Mouse (Mus musculus) CH12F3 (cell line): ENCODE measurements around the gene Pbx1.

ENCODE experiments used
- in situ Hi-C: fragments of 300-500 bp; cut with MboI; formaldehyde crosslinking; loops from 2 replicates; pipeline ENCODE4 v1.14.3; 2020; ENCODE audit warnings: low sequenced_read_pairs

Pbx1 gene

GRCm38 (mm10) chr1:168180622-168181441 is 251.2 kb downstream of the Pbx1 start:
- in situ Hi-C loops, result no loop called here

GRCm38 (mm10) chr1:168179691-168180090 is 252.4 kb downstream of the Pbx1 start:
- in situ Hi-C loops, result no loop called here

- in situ Hi-C loops, result no loop called here
Measured at GRCm38 (mm10) chr1:168178611-168179010, 253.5 kb downstream of the Pbx1 start.

- in situ Hi-C loops, result no loop called here
Measured at GRCm38 (mm10) chr1:168175586-168175985, 256.5 kb downstream of the Pbx1 start.

- in situ Hi-C loops, result no loop called here
Measured at GRCm38 (mm10) chr1:168169791-168170190, 262.3 kb downstream of the Pbx1 start.

- in situ Hi-C loops, result no loop called here
Measured at GRCm38 (mm10) chr1:168169052-168169779, 262.9 kb downstream of the Pbx1 start.

- in situ Hi-C loops, result no loop called here
Measured at GRCm38 (mm10) chr1:168167781-168168180, 264.3 kb downstream of the Pbx1 start.

- in situ Hi-C loops, result no loop called here
Measured at GRCm38 (mm10) chr1:168166841-168167240, 265.2 kb downstream of the Pbx1 start.

- in situ Hi-C loops, result no loop called here
Measured at GRCm38 (mm10) chr1:168164945-168165344, 267.1 kb downstream of the Pbx1 start.

- in situ Hi-C loops, result no loop called here
Measured at GRCm38 (mm10) chr1:168163521-168164233, 268.4 kb downstream of the Pbx1 start.

- in situ Hi-C loops, result no loop called here
Measured at GRCm38 (mm10) chr1:168139138-168139682, 292.9 kb downstream of the Pbx1 start.

- in situ Hi-C loops, result no loop called here
Measured at GRCm38 (mm10) chr1:168138669-168139068, 293.4 kb downstream of the Pbx1 start.

GRCm38 (mm10) chr1:168137890-168138289 is 294.2 kb downstream of the Pbx1 start:
- in situ Hi-C loops, result no loop called here

- in situ Hi-C loops, result no loop called here
Measured at GRCm38 (mm10) chr1:168135545-168135944, 296.5 kb downstream of the Pbx1 start.

- in situ Hi-C loops, result no loop called here
Measured at GRCm38 (mm10) chr1:168133696-168134095, 298.4 kb downstream of the Pbx1 start.

- in situ Hi-C loops, result no loop called here
Measured at GRCm38 (mm10) chr1:168128004-168128403, 304.1 kb downstream of the Pbx1 start.

GRCm38 (mm10) chr1:168124643-168125490 is 307.2 kb downstream of the Pbx1 start:
- in situ Hi-C loops, result no loop called here

- in situ Hi-C loops, result no loop called here
Measured at GRCm38 (mm10) chr1:168118077-168118476, 314.0 kb downstream of the Pbx1 start.

- in situ Hi-C loops, result no loop called here
Measured at GRCm38 (mm10) chr1:168117367-168117766, 314.7 kb downstream of the Pbx1 start.

- in situ Hi-C loops, result no loop called here
Measured at GRCm38 (mm10) chr1:168109797-168110196, 322.3 kb downstream of the Pbx1 start.
